Mouse (Mus musculus): ENCODE results near the gene Lrrc73. TPM values are rescaled to one million over a fixed set of nuclear protein-coding genes. Genes with fewer than 3 reads are reported as not detected.

Gene Lrrc73
- polyA plus RNA-seq, 1 experiment from 2014 or later: 0.73 TPM

DNA sequence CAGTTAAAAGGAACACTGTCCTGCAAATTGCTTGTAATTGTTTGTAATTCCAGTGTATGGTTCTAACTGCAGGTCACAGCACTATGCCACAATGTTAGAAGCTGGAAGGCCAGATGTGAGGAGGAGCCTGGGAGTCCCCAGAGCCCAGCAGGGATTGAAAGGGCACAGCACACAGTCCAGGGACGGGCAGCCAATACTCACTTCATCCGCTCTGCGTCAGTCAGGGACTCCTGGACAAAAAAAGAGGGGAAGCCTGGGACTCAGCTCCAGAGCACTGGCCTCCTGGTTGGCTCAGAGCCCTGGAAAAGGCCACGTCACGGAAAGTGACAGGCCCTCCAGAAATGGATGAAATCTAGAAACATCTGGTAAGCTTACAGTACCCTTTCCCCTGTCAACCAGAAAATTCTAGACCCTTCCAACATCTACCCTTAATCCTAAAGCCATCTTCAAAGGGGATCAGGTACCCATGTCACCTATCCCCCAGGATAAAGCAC lies 8.9 kb downstream of the Lrrc73 start:
- ATAC-seq (ENCODE audit: low FRiP score, low TSS enrichment) (no peak), DNase-seq (ENCODE audit: low spot score) (no peak)
- no peaks in the 10 kb centered on the region for H3K4me1 ChIP-seq (replicated peaks; ENCODE audit: control insufficient read depth, insufficient read depth)
- no peak overlapping the region for H3K4me3 ChIP-seq (ENCODE audit: low read depth, low read length)
- peaks cover 30% of the 10 kb centered on the region for H3K36me3 ChIP-seq (ENCODE audit: control insufficient read depth, insufficient read depth, low read length)
- H3K27me3 ChIP-seq (ENCODE audit: control insufficient read depth, insufficient read depth, low read length): no peaks in the 10 kb centered on the region
- H3K9ac ChIP-seq (ENCODE audit: low read length): no peak overlapping the region
- H3K4me2 ChIP-seq (replicated peaks; ENCODE audit: low read depth): no peak overlapping the region
- no peaks in the 10 kb centered on the region for H3K9me3 ChIP-seq (ENCODE audit: control insufficient read depth, low read length)
- TF ChIP-seq CTCF (IDR thresholded peaks at IDR 0.05; ENCODE audit: low read depth) (no peak), EP300 (optimal IDR thresholded peaks at IDR 0.05) (no peak)
- no peak overlapping the region for H3K27ac ChIP-seq (replicated peaks)
- 88% methylated on average over 5 of the region's 5 CpGs for WGBS

DNA sequence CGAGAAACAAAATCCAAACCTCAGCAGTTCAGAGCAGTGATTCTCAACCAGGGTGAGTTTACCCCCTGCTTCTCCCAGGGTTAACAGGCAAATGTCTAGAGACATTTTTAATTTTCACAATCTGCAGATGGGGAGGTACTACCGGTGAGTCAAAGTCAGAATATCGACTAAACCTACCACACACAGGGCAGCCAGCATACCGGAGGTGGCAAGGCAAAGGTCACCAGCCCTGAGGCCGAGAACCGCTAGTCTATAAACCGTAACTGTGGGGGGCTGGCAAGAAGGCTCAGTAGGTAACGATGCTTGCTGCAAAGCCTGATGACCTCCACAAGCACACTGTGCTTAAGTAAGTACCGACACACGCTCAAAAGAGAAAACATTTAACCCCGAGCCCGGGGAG lies 12.2 kb downstream of the Lrrc73 start:
- DNase-seq (ENCODE audit: low spot score) (no peak), ATAC-seq (ENCODE audit: low FRiP score, low TSS enrichment) (no peak)
- Histone ChIP-seq H3K36me3 (ENCODE audit: control insufficient read depth, insufficient read depth, low read length) (peaks cover 19% of the 10 kb centered on the region), H3K9me3 (ENCODE audit: control insufficient read depth, low read length) (no peaks in the 10 kb centered on the region), H3K27me3 (ENCODE audit: control insufficient read depth, insufficient read depth, low read length) (no peaks in the 10 kb centered on the region), H3K9ac (ENCODE audit: low read length) (no peak overlapping the region), H3K27ac (replicated peaks) (no peak overlapping the region), H3K4me2 (replicated peaks; ENCODE audit: low read depth) (no peak overlapping the region), H3K4me3 (ENCODE audit: low read depth, low read length) (no peak overlapping the region), H3K4me1 (replicated peaks; ENCODE audit: control insufficient read depth, insufficient read depth) (no peaks in the 10 kb centered on the region)
- TF ChIP-seq EP300 (optimal IDR thresholded peaks at IDR 0.05) (no peak), CTCF (IDR thresholded peaks at IDR 0.05; ENCODE audit: low read depth) (no peak)
- 80% methylated on average over 12 of the region's 12 CpGs for WGBS

DNA sequence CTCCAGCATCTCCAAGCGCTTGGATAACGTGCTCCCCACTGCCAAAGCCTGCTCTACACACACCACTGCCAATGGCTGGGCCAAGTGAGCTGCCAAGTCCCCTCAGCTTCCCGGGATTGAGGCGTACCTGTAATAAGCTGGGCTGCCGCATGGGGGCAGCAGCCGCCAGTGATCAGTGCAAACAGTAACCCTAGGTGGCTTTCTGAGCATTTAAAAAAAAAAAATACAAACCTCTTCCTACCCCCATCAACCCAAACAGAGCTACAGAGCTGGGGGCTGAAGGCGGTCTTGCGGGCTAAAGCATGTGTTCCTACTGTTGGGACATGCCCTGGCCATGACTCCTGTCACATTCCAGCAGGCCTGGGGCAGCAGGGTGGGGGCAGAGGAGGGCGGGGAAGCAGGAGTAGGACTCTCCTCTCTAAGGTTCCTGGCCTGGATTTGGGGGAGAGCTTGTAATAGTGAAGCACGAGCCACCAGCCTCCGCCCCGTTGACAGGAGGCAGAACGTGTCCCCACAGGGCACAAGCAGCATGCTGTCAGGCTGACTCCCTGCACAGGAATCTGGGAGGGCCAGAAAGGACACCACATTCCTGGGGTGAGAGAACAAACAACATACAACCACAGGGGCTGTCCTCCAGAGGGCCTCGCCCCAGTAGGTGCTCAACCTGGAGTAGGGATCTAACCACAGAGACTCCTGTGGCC lies 12.7 kb downstream of the Lrrc73 start:
- Histone ChIP-seq H3K9me3 (ENCODE audit: control insufficient read depth, low read length) (no peaks in the 10 kb centered on the region), H3K9ac (ENCODE audit: low read length) (no peak overlapping the region), H3K4me2 (replicated peaks; ENCODE audit: low read depth) (no peak overlapping the region), H3K4me3 (ENCODE audit: low read depth, low read length) (no peak overlapping the region), H3K4me1 (replicated peaks; ENCODE audit: control insufficient read depth, insufficient read depth) (no peaks in the 10 kb centered on the region), H3K36me3 (ENCODE audit: control insufficient read depth, insufficient read depth, low read length) (peaks cover 24% of the 10 kb centered on the region), H3K27me3 (ENCODE audit: control insufficient read depth, insufficient read depth, low read length) (no peaks in the 10 kb centered on the region), H3K27ac (replicated peaks) (peak overlapping the region; percentile 70)
- ATAC-seq (ENCODE audit: low FRiP score, low TSS enrichment) (peak; percentile 69), DNase-seq (ENCODE audit: low spot score) (peak; percentile 85)
- peak; percentile 92 for TF ChIP-seq CTCF (IDR thresholded peaks at IDR 0.05; ENCODE audit: low read depth)
- no peak for TF ChIP-seq EP300 (optimal IDR thresholded peaks at IDR 0.05)
- 24% methylated on average over 14 of the region's 14 CpGs for WGBS

DNA sequence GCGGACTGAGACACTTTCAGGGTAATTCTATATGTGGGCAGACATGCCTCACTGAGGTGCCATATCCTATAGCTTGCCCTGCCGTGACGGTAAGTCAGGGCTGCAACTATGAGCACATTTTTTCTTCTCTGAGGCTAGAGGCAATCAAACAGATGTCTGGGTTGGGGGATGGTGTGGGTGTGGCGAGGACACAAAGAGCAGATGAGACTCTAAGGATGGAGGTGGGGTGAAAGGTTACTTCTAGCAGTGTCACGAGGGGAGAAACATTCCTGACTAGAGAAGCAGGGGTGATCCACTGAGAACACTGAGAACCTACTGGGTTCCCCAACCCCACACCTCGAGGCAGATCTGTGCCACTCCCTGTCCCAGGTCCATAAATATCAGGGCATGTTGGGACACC lies 13.7 kb downstream of the Lrrc73 start:
- no peaks in the 10 kb centered on the region for H3K4me1 ChIP-seq (replicated peaks; ENCODE audit: control insufficient read depth, insufficient read depth)
- H3K9me3 ChIP-seq (ENCODE audit: control insufficient read depth, low read length): no peaks in the 10 kb centered on the region
- no peak overlapping the region for H3K4me2 ChIP-seq (replicated peaks; ENCODE audit: low read depth)
- H3K27ac ChIP-seq (replicated peaks): peak overlapping the region; percentile 70
- DNase-seq (ENCODE audit: low spot score): no peak
- H3K9ac ChIP-seq (ENCODE audit: low read length): no peak overlapping the region
- no peak overlapping the region for H3K4me3 ChIP-seq (ENCODE audit: low read depth, low read length)
- no peaks in the 10 kb centered on the region for H3K27me3 ChIP-seq (ENCODE audit: control insufficient read depth, insufficient read depth, low read length)
- TF ChIP-seq EP300 (optimal IDR thresholded peaks at IDR 0.05): no peak
- TF ChIP-seq CTCF (IDR thresholded peaks at IDR 0.05; ENCODE audit: low read depth): no peak
- 59% methylated on average over 6 of the region's 6 CpGs for WGBS
- ATAC-seq (ENCODE audit: low FRiP score, low TSS enrichment): no peak
- H3K36me3 ChIP-seq (ENCODE audit: control insufficient read depth, insufficient read depth, low read length): peaks cover 25% of the 10 kb centered on the region

DNA sequence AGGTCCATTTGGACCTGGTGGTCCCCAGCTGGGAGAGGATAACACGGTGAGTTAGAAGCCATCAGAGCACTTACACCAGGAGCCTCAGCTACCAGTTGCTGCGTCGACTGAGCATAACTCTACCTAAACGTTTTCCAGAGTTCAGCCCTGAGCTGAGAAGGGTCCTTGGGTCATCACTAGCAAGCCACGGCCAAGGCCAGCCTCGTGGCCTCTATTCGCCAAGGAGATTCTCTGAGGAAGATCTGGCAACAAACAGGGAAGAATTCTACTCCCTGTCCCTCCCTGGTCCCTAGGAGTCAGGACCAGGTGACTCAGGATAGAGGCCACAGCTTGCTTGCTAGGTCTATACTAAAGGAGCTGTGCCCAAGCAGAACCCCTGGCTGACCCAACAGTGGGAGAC lies 14.2 kb downstream of the Lrrc73 start:
- WGBS: 72% methylated on average over 7 of the region's 7 CpGs
- Histone ChIP-seq H3K4me1 (replicated peaks; ENCODE audit: control insufficient read depth, insufficient read depth) (no peaks in the 10 kb centered on the region), H3K4me3 (ENCODE audit: low read depth, low read length) (no peak overlapping the region), H3K27me3 (ENCODE audit: control insufficient read depth, insufficient read depth, low read length) (no peaks in the 10 kb centered on the region), H3K27ac (replicated peaks) (peak overlapping the region; percentile 77), H3K4me2 (replicated peaks; ENCODE audit: low read depth) (no peak overlapping the region), H3K9ac (ENCODE audit: low read length) (no peak overlapping the region), H3K36me3 (ENCODE audit: control insufficient read depth, insufficient read depth, low read length) (peaks cover 22% of the 10 kb centered on the region), H3K9me3 (ENCODE audit: control insufficient read depth, low read length) (no peaks in the 10 kb centered on the region)
- ATAC-seq (ENCODE audit: low FRiP score, low TSS enrichment): no peak
- DNase-seq (ENCODE audit: low spot score): no peak
- TF ChIP-seq EP300 (optimal IDR thresholded peaks at IDR 0.05) (no peak), CTCF (IDR thresholded peaks at IDR 0.05; ENCODE audit: low read depth) (no peak)

DNA sequence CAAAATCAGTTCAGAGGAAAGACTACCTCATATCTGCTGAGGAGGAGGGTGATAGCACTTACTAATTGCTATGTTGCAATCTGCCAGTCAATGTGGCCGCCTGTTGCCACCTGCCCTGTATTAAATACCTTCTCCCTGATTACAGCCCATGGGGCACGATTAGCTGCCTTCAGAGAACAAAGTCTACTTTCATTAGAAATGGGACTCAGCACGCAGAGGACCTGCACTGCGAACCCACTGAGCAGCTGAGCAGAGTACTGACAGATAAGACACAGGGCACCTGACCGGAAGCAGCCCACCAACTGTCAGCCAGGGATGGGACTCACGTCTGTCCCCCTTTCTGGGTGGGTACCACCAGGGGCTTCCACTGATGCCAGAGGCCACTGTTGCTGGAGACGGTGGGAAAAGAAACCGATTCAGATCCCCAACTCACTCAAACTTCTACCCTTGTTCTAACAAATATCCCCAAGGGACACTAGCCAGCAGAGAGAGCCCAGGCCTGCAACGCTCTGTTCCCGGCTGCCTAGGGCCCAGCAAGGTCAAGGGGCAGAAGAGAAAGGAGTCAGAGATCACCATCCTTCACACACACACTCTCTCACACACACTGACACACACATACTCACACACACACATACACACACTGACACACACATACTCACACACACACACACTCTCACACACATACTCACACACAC lies 14.8 kb downstream of the Lrrc73 start:
- TF ChIP-seq EP300 (optimal IDR thresholded peaks at IDR 0.05) (no peak), CTCF (IDR thresholded peaks at IDR 0.05; ENCODE audit: low read depth) (no peak)
- H3K36me3 ChIP-seq (ENCODE audit: control insufficient read depth, insufficient read depth, low read length): peaks cover 18% of the 10 kb centered on the region
- no peak overlapping the region for H3K4me2 ChIP-seq (replicated peaks; ENCODE audit: low read depth)

More for the DNA sequence above, 14.8 kb downstream of the Lrrc73 start:
- H3K4me1 ChIP-seq (replicated peaks; ENCODE audit: control insufficient read depth, insufficient read depth): no peaks in the 10 kb centered on the region
- no peak overlapping the region for H3K9ac ChIP-seq (ENCODE audit: low read length)
- WGBS: 67% methylated on average over 10 of the region's 10 CpGs
- no peak overlapping the region for H3K4me3 ChIP-seq (ENCODE audit: low read depth, low read length)
- ATAC-seq (ENCODE audit: low FRiP score, low TSS enrichment) (no peak), DNase-seq (ENCODE audit: low spot score) (no peak)
- H3K27ac ChIP-seq (replicated peaks): peak overlapping the region; percentile 77
- no peaks in the 10 kb centered on the region for H3K27me3 ChIP-seq (ENCODE audit: control insufficient read depth, insufficient read depth, low read length)
- H3K9me3 ChIP-seq (ENCODE audit: control insufficient read depth, low read length): no peaks in the 10 kb centered on the region
